In genomic region chr1:106154590-106154989, GRCm38 (mm10) we compare ENCODE assay signal across 19 mouse cellular contexts. TPM values are rescaled to one million over a fixed set of nuclear protein-coding genes. Genes with fewer than 3 reads are reported as not detected.
DNase-seq lines count a peak whose midpoint lies in the region; ATAC-seq and TF ChIP-seq lines count a peak whose summit lies in the region.
"Had no signal": no experiment of that assay in that cellular context is flagged by ENCODE, and none has a peak within 500 bp of the region (broad histone marks: within the 10 kb centered on the region; RNA-seq: fewer than 3 reads in every experiment).

No protein-coding gene starts in this region.

- no peak overlapping the region for H3K9ac ChIP-seq in forebrain, embryonic 16.5 days (replicated peaks; ENCODE audit: low read depth, low read length)
- H3K9ac ChIP-seq in forebrain, embryonic 11.5 days (ENCODE audit: low read length), result no peak overlapping the region
- H3K9ac ChIP-seq: forebrain, embryonic 12.5 days; heart, embryonic 12.5 days; heart, embryonic 15.5 days; hindbrain, embryonic 14.5 days had no signal

- H3K4me3 ChIP-seq in cerebellum, adult 2 months (replicated peaks; ENCODE audit: insufficient read depth, low read depth, low read length), result no peak overlapping the region
- H3K4me3 ChIP-seq in forebrain, embryonic 16.5 days (replicated peaks; ENCODE audit: low read length), result no peak overlapping the region
- H3K4me3 ChIP-seq in forebrain, embryonic 11.5 days (ENCODE audit: low read depth, low read length), result no peak overlapping the region
- no peak overlapping the region for H3K4me3 ChIP-seq in layer of hippocampus, adult 2 months
- H3K4me3 ChIP-seq in thymus, adult 2 months (ENCODE audit: control insufficient read depth, insufficient read depth, low read length), result no peak overlapping the region
- H3K4me3 ChIP-seq: forebrain, embryonic 12.5 days; heart, embryonic 12.5 days; heart, embryonic 15.5 days; hindbrain, embryonic 10.5 days had no signal

- WGBS in cerebellum, adult 2 months, result 72% methylated on average over 7 of the region's 7 CpGs
- WGBS in forebrain, embryonic 16.5 days, result 71% methylated on average over 7 of the region's 7 CpGs
- WGBS in forebrain, embryonic 11.5 days, result 89% methylated on average over 7 of the region's 7 CpGs
- WGBS in thymus, adult 2 months, result 97% methylated on average over 7 of the region's 7 CpGs

- no peak for DNase-seq in cerebellum, adult 2 months
- no peak for DNase-seq in cerebellum, adult 8-10 months
- DNase-seq in forebrain, embryonic 11.5 days (ENCODE audit: low spot score), result no peak
- DNase-seq in layer of hippocampus, adult 2 months (ENCODE audit: low spot score in 2 of 2), result no peak
- no peak for DNase-seq in layer of hippocampus, adult 8-10 months (ENCODE audit: low spot score in 2 of 2)
- DNase-seq in Muller cell, postnatal 12 days (ENCODE audit: inconsistent ontology term), result peak; percentile 38
- no peak for DNase-seq in thymus, adult 2 months
- DNase-seq: adrenal gland, postnatal 10 days; adrenal gland, postnatal 36 days; gastrocnemius, postnatal 10 days; gastrocnemius, postnatal 36 days had no signal

- TF ChIP-seq POLR2A in cerebellum, adult 2 months (IDR thresholded peaks at IDR 0.05; ENCODE audit: borderline replicate concordance, insufficient read depth, low read length), result no peak
- TF ChIP-seq POLR2A in thymus, adult 2 months (IDR thresholded peaks at IDR 0.05; ENCODE audit: control insufficient read depth, extremely low read depth, insufficient read depth, low read length, poor library complexity), result no peak

- H3K4me2 ChIP-seq in forebrain, embryonic 16.5 days (ENCODE audit: low read length), result no peak overlapping the region
- H3K4me2 ChIP-seq in forebrain, embryonic 11.5 days (ENCODE audit: low read depth, low read length, severe bottlenecking), result no peak overlapping the region
- H3K4me2 ChIP-seq: forebrain, embryonic 12.5 days; heart, embryonic 12.5 days; heart, embryonic 15.5 days; hindbrain, embryonic 14.5 days had no signal

- H3K27ac ChIP-seq in cerebellum, adult 2 months (ENCODE audit: insufficient read depth, low read length), result peak overlapping the region; percentile 64; the same call in 1 of the 2 replicates
- no peak overlapping the region for H3K27ac ChIP-seq in forebrain, embryonic 16.5 days (ENCODE audit: low read length)
- H3K27ac ChIP-seq in forebrain, embryonic 11.5 days (ENCODE audit: low read depth, low read length), result no peak overlapping the region
- peak overlapping the region; percentile 80 for H3K27ac ChIP-seq in layer of hippocampus, adult 2 months
- H3K27ac ChIP-seq in thymus, adult 2 months (ENCODE audit: control insufficient read depth, insufficient read depth, low read length), result no peak overlapping the region
- H3K27ac ChIP-seq: forebrain, embryonic 12.5 days; heart, embryonic 15.5 days; hindbrain, embryonic 10.5 days; hindbrain, embryonic 14.5 days had no signal

- H3K36me3 ChIP-seq in forebrain, embryonic 16.5 days (ENCODE audit: control insufficient read depth, insufficient read depth), result no peaks in the 10 kb centered on the region
- H3K36me3 ChIP-seq in forebrain, embryonic 11.5 days (ENCODE audit: control insufficient read depth, insufficient read depth, low read length), result no peaks in the 10 kb centered on the region
- H3K36me3 ChIP-seq in thymus, adult 2 months (ENCODE audit: control insufficient read depth, insufficient read depth, low read length), result no peaks in the 10 kb centered on the region
- H3K36me3 ChIP-seq: forebrain, embryonic 12.5 days; heart, embryonic 12.5 days; heart, embryonic 15.5 days; hindbrain, embryonic 10.5 days had no signal

- no peaks in the 10 kb centered on the region for H3K9me3 ChIP-seq in forebrain, embryonic 16.5 days (ENCODE audit: control insufficient read depth, low read length)
- no peaks in the 10 kb centered on the region for H3K9me3 ChIP-seq in forebrain, embryonic 11.5 days (ENCODE audit: control insufficient read depth, low read length)
- H3K9me3 ChIP-seq: forebrain, embryonic 12.5 days; heart, embryonic 12.5 days; heart, embryonic 15.5 days; hindbrain, embryonic 10.5 days had no signal

- no peaks in the 10 kb centered on the region for H3K27me3 ChIP-seq in cerebellum, adult 2 months (ENCODE audit: control insufficient read depth, insufficient read depth, low read length)
- no peaks in the 10 kb centered on the region for H3K27me3 ChIP-seq in forebrain, embryonic 16.5 days (replicated peaks; ENCODE audit: control insufficient read depth, insufficient read depth, low read length)
- no peaks in the 10 kb centered on the region for H3K27me3 ChIP-seq in forebrain, embryonic 11.5 days (ENCODE audit: control insufficient read depth, insufficient read depth, low read length)
- H3K27me3 ChIP-seq in thymus, adult 2 months (ENCODE audit: control insufficient read depth, insufficient read depth, low read length), result no peaks in the 10 kb centered on the region
- H3K27me3 ChIP-seq: forebrain, embryonic 12.5 days; heart, embryonic 12.5 days; heart, embryonic 15.5 days; Patski had no signal

- ATAC-seq in forebrain, embryonic 16.5 days, result peak; percentile 62
- ATAC-seq in forebrain, embryonic 11.5 days (replicated peaks; ENCODE audit: low FRiP score), result no peak
- ATAC-seq: intestine, postnatal 0 days; Patski had no signal

- H3K4me1 ChIP-seq in cerebellum, adult 2 months (ENCODE audit: control insufficient read depth, insufficient read depth, low read length), result peaks cover 3% of the 10 kb centered on the region; the same call in 1 of the 2 replicates
- H3K4me1 ChIP-seq in forebrain, embryonic 16.5 days (replicated peaks; ENCODE audit: control insufficient read depth, insufficient read depth, low read length), result no peaks in the 10 kb centered on the region; the same call in 1 of the 2 replicates
- H3K4me1 ChIP-seq in forebrain, embryonic 11.5 days (replicated peaks; ENCODE audit: control insufficient read depth, insufficient read depth, low read length), result no peaks in the 10 kb centered on the region
- peaks cover 11% of the 10 kb centered on the region for H3K4me1 ChIP-seq in thymus, adult 2 months (replicated peaks; ENCODE audit: control insufficient read depth, insufficient read depth, low read length)
- H3K4me1 ChIP-seq: heart, embryonic 12.5 days; heart, embryonic 15.5 days had no signal

- TF ChIP-seq CTCF in cerebellum, adult 2 months (IDR thresholded peaks at IDR 0.05; ENCODE audit: borderline replicate concordance, insufficient read depth, low read depth, low read length), result no peak
- TF ChIP-seq CTCF in layer of hippocampus, adult 2 months (conservative IDR thresholded peaks at IDR 0.05), result no peak
- TF ChIP-seq CTCF in thymus, adult 2 months (IDR thresholded peaks at IDR 0.05; ENCODE audit: borderline replicate concordance, control insufficient read depth, extremely low read depth, insufficient read depth, low read length, poor library complexity), result no peak

RNA-seq across cellular contexts. Expression of gene Phlpp1, which starts 17.0 kb away (rescaled TPM):
- 56.1 and 59.2 TPM in 2 replicates for polyA plus RNA-seq in cerebellum, adult 2 months (2012; rRNA removed)
- 7.0 and 7.7 TPM in 2 replicates for polyA plus RNA-seq in forebrain, embryonic 16.5 days (2015; fragmentation: Nextera tagmentation; extraction: Ambion mirVana)
- 9.7 and 11.5 TPM in 2 replicates for polyA plus RNA-seq in forebrain, embryonic 11.5 days (2014; fragmentation: Nextera tagmentation; extraction: Ambion mirVana)
- 10 to 100 TPM; 82.6 to 87.3 TPM for total RNA-seq in layer of hippocampus, adult 2 months (2021)
- total RNA-seq in layer of hippocampus, adult 8-10 months (2022), result 10 to 100 TPM; 83.4 to 88.2 (median 87.7) TPM
- 7.0 and 7.9 TPM in 2 replicates for polyA plus RNA-seq in thymus, adult 2 months (2012; rRNA removed)

Comparison
In these comparisons a context has a peak if more than half of its experiments do, and no peak if none do; other contexts are left out.
1. H3K27ac ChIP-seq: peak in cerebellum, adult 2 months (single experiment) and layer of hippocampus, adult 2 months (single experiment); none in forebrain, embryonic 16.5 days (single experiment), forebrain, embryonic 11.5 days (single experiment) and thymus, adult 2 months (single experiment).